Mouse (Mus musculus): ENCODE data around the gene Myrip. TPM values are rescaled to one million over a fixed set of nuclear protein-coding genes. Genes with fewer than 3 reads are reported as not detected.

Myrip gene
- polyA plus RNA-seq, 1 experiment from 2014 or later, result 0.74 TPM

- Histone ChIP-seq H3K36me3 (peaks cover 17% of the 10 kb centered on the region), H3K4me3 (replicated peaks) (peak overlapping the region; percentile 99), H3K4me1 (peaks cover 13% of the 10 kb centered on the region), H3K4me2 (peak overlapping the region; percentile 71), H3K9me3 (no peaks in the 10 kb centered on the region), H3K27ac (no peak overlapping the region), H3K9ac (no peak overlapping the region), H3K27me3 (replicated peaks) (no peaks in the 10 kb centered on the region)
- no peak for ATAC-seq (ENCODE audit: insufficient read depth, low FRiP score, low read depth)
- 75% methylated on average over 3 of the region's 3 CpGs for WGBS
Observed at GRCm38 (mm10) chr9:120491509-120491908, 190.2 kb downstream of the Myrip start.

- Histone ChIP-seq H3K9me3 (no peaks in the 10 kb centered on the region), H3K27ac (peak within 1 kb of the TSS; percentile 92), H3K4me2 (peak within 1 kb of the TSS; percentile 71), H3K36me3 (peaks cover 17% of the 10 kb centered on the region), H3K9ac (peak within 1 kb of the TSS; percentile 100), H3K4me1 (peaks cover 15% of the 10 kb centered on the region), H3K4me3 (replicated peaks) (peak within 1 kb of the TSS; percentile 99), H3K27me3 (replicated peaks) (no peaks in the 10 kb centered on the region)
- peak; percentile 30 for ATAC-seq (ENCODE audit: insufficient read depth, low FRiP score, low read depth)
- 2% methylated on average over 19 of the region's 19 CpGs for WGBS
Observed at GRCm38 (mm10) chr9:120492010-120492399, 190.7 kb downstream of the Myrip start, which contains the start of gene Eif1b. Gene Eif1b, plus strand, starts transcription at chr9:120492232.

GRCm38 (mm10) chr9:120492400-120493351 lies 191.4 kb downstream of the Myrip start:
- under 1% methylated on average over 88 of the region's 97 CpGs for WGBS
- peak; percentile 79 for ATAC-seq (ENCODE audit: insufficient read depth, low FRiP score, low read depth)
- H3K9me3 ChIP-seq, result no peaks in the 10 kb centered on the region
- H3K9ac ChIP-seq, result peak overlapping the region; percentile 100
- peak overlapping the region; percentile 99 for H3K4me3 ChIP-seq (replicated peaks)
- H3K27ac ChIP-seq, result peak overlapping the region; percentile 92
- no peaks in the 10 kb centered on the region for H3K27me3 ChIP-seq (replicated peaks)
- peaks cover 19% of the 10 kb centered on the region for H3K4me1 ChIP-seq
- peak overlapping the region; percentile 71 for H3K4me2 ChIP-seq
- H3K36me3 ChIP-seq, result peaks cover 17% of the 10 kb centered on the region

GRCm38 (mm10) chr9:120493781-120494180 lies 192.5 kb downstream of the Myrip start:
- peaks cover 17% of the 10 kb centered on the region for H3K36me3 ChIP-seq
- peak overlapping the region; percentile 99 for H3K4me3 ChIP-seq (replicated peaks)
- peak overlapping the region; percentile 50; the same call in 1 of the 2 replicates for H3K9ac ChIP-seq
- no peaks in the 10 kb centered on the region for H3K27me3 ChIP-seq (replicated peaks)
- no peak for ATAC-seq (ENCODE audit: insufficient read depth, low FRiP score, low read depth)
- 61% methylated on average over 12 of the region's 12 CpGs for WGBS
- H3K4me1 ChIP-seq, result peaks cover 19% of the 10 kb centered on the region
- H3K9me3 ChIP-seq, result no peaks in the 10 kb centered on the region
- H3K27ac ChIP-seq, result no peak overlapping the region
- H3K4me2 ChIP-seq, result peak overlapping the region; percentile 71

GRCm38 (mm10) chr9:120496691-120497090 lies 195.4 kb downstream of the Myrip start:
- Histone ChIP-seq H3K9ac (no peak overlapping the region), H3K27me3 (replicated peaks) (no peaks in the 10 kb centered on the region), H3K4me3 (replicated peaks) (no peak overlapping the region), H3K9me3 (no peaks in the 10 kb centered on the region), H3K36me3 (peaks cover 17% of the 10 kb centered on the region), H3K4me2 (no peak overlapping the region), H3K4me1 (peaks cover 19% of the 10 kb centered on the region), H3K27ac (no peak overlapping the region)
- 3% methylated on average over 3 of the region's 3 CpGs for WGBS
- ATAC-seq (ENCODE audit: insufficient read depth, low FRiP score, low read depth), result peak; percentile 36; the same call in 1 of the 2 replicates

GRCm38 (mm10) chr9:120497983-120498382 lies 196.7 kb downstream of the Myrip start:
- no peak overlapping the region for H3K4me3 ChIP-seq (replicated peaks)
- no peak overlapping the region for H3K9ac ChIP-seq
- 89% methylated on average over 5 of the region's 5 CpGs for WGBS
- H3K27ac ChIP-seq, result no peak overlapping the region
- no peak overlapping the region for H3K4me2 ChIP-seq
- H3K4me1 ChIP-seq, result peaks cover 19% of the 10 kb centered on the region
- no peaks in the 10 kb centered on the region for H3K9me3 ChIP-seq
- peaks cover 17% of the 10 kb centered on the region for H3K36me3 ChIP-seq
- H3K27me3 ChIP-seq (replicated peaks), result no peaks in the 10 kb centered on the region
- ATAC-seq (ENCODE audit: insufficient read depth, low FRiP score, low read depth), result no peak

- 0 out of 2 replicates have a peak, but pooled peaks have one; percentile 14 for ATAC-seq (ENCODE audit: insufficient read depth, low FRiP score, low read depth)
- H3K4me3 ChIP-seq (replicated peaks), result no peak overlapping the region
- H3K27me3 ChIP-seq (replicated peaks), result no peaks in the 10 kb centered on the region
- H3K4me2 ChIP-seq, result no peak overlapping the region
- 0 out of 2 replicates have a peak, but pooled peaks cover 6% of the 10 kb centered on the region for H3K4me1 ChIP-seq
- H3K27ac ChIP-seq, result no peak overlapping the region
- WGBS, result 33% methylated on average over 10 of the region's 10 CpGs
- no peaks in the 10 kb centered on the region for H3K36me3 ChIP-seq
- H3K9ac ChIP-seq, result no peak overlapping the region
- no peaks in the 10 kb centered on the region for H3K9me3 ChIP-seq
Observed at GRCm38 (mm10) chr9:120501191-120501902, 200.0 kb downstream of the Myrip start.

GRCm38 (mm10) chr9:120502013-120502412 lies 200.7 kb downstream of the Myrip start:
- no peaks in the 10 kb centered on the region for H3K9me3 ChIP-seq
- no peaks in the 10 kb centered on the region for H3K36me3 ChIP-seq
- H3K9ac ChIP-seq, result no peak overlapping the region
- 9% methylated on average over 8 of the region's 8 CpGs for WGBS
- no peak overlapping the region for H3K27ac ChIP-seq
- H3K4me2 ChIP-seq, result no peak overlapping the region
- H3K4me1 ChIP-seq, result 0 out of 2 replicates have a peak, but pooled peaks cover 4% of the 10 kb centered on the region
- H3K4me3 ChIP-seq (replicated peaks), result no peak overlapping the region
- no peak for ATAC-seq (ENCODE audit: insufficient read depth, low FRiP score, low read depth)
- H3K27me3 ChIP-seq (replicated peaks), result no peaks in the 10 kb centered on the region

GRCm38 (mm10) chr9:120504423-120504822 lies 203.1 kb downstream of the Myrip start:
- H3K27me3 ChIP-seq (replicated peaks), result no peaks in the 10 kb centered on the region
- no peak overlapping the region for H3K27ac ChIP-seq
- no peak overlapping the region for H3K4me3 ChIP-seq (replicated peaks)
- WGBS, result 84% methylated on average over 2 of the region's 2 CpGs
- no peaks in the 10 kb centered on the region for H3K4me1 ChIP-seq
- no peaks in the 10 kb centered on the region for H3K9me3 ChIP-seq
- no peak for ATAC-seq (ENCODE audit: insufficient read depth, low FRiP score, low read depth)
- H3K4me2 ChIP-seq, result no peak overlapping the region
- H3K9ac ChIP-seq, result no peak overlapping the region
- no peaks in the 10 kb centered on the region for H3K36me3 ChIP-seq

GRCm38 (mm10) chr9:120511781-120512180 lies 210.5 kb downstream of the Myrip start:
- 71% methylated on average over 3 of the region's 3 CpGs for WGBS
- ATAC-seq (ENCODE audit: insufficient read depth, low FRiP score, low read depth), result no peak
- Histone ChIP-seq H3K4me2 (no peak overlapping the region), H3K36me3 (no peaks in the 10 kb centered on the region), H3K4me3 (replicated peaks) (no peak overlapping the region), H3K9ac (no peak overlapping the region), H3K27ac (no peak overlapping the region), H3K4me1 (no peaks in the 10 kb centered on the region), H3K9me3 (no peaks in the 10 kb centered on the region), H3K27me3 (replicated peaks) (no peaks in the 10 kb centered on the region)

GRCm38 (mm10) chr9:120516720-120517119 lies 215.4 kb downstream of the Myrip start:
- 65% methylated on average over 8 of the region's 8 CpGs for WGBS
- ATAC-seq (ENCODE audit: insufficient read depth, low FRiP score, low read depth), result no peak
- Histone ChIP-seq H3K4me1 (no peaks in the 10 kb centered on the region), H3K36me3 (no peaks in the 10 kb centered on the region), H3K27me3 (replicated peaks) (no peaks in the 10 kb centered on the region; the same call in 1 of the 2 replicates), H3K9me3 (no peaks in the 10 kb centered on the region), H3K4me3 (replicated peaks) (no peak overlapping the region), H3K4me2 (no peak overlapping the region), H3K27ac (no peak overlapping the region), H3K9ac (no peak overlapping the region)

- no peaks in the 10 kb centered on the region; the same call in 1 of the 2 replicates for H3K27me3 ChIP-seq (replicated peaks)
- no peaks in the 10 kb centered on the region for H3K9me3 ChIP-seq
- no peaks in the 10 kb centered on the region for H3K36me3 ChIP-seq
- H3K9ac ChIP-seq, result no peak overlapping the region
- H3K27ac ChIP-seq, result no peak overlapping the region
- 71% methylated on average over 3 of the region's 3 CpGs for WGBS
- no peaks in the 10 kb centered on the region for H3K4me1 ChIP-seq
- no peak for ATAC-seq (ENCODE audit: insufficient read depth, low FRiP score, low read depth)
- no peak overlapping the region for H3K4me2 ChIP-seq
- H3K4me3 ChIP-seq (replicated peaks), result no peak overlapping the region
Observed at GRCm38 (mm10) chr9:120518946-120519345, 217.6 kb downstream of the Myrip start.

Data from stomach, embryonic 15.5 days (tissue).